In the genomic region with DNA sequence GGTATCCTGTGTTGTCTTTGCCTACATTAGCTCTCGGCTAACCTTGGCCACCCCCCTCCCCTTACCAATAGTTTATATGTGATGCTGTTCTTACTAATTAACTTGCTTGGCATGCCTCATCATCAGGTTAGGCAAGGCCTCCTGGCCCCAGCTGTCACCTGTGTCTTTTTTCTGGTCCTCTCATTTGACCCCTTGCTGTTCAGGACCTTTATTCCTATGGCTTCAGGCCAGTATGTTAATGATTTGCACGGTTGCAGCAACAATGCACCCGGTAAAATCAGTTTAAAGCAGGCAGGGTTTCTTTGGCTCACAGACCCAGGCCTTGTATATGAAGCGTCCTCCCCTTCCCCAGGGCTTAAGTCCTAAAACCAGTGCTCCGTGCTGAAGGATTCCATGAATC, we compare ENCODE assay signal across 26 mouse cellular contexts. TPM values are rescaled to one million over a fixed set of nuclear protein-coding genes. Genes with fewer than 3 reads are reported as not detected.
DNase-seq lines count a peak whose midpoint lies in the region; ATAC-seq lines count a peak whose summit lies in the region.
"Had no signal": no experiment of that assay in that cellular context is flagged by ENCODE, and none has a peak within 500 bp of the region (broad histone marks: within the 10 kb centered on the region; RNA-seq: fewer than 3 reads in every experiment).

No protein-coding gene starts in this region.

- peak; percentile 86 for DNase-seq in kidney, adult 11 months
- peak; percentile 18 to 51 for DNase-seq in kidney, postnatal 4 days
- DNase-seq in embryo, embryonic 11 days: no peak
- no peak for DNase-seq in right cerebral cortex, postnatal 10 days (ENCODE audit: low spot score in 2 of 2)
- DNase-seq in left cerebral cortex, postnatal 4 days: no peak
- DNase-seq: cerebellum, adult 2 months; cerebellum, postnatal 36 days; gastrocnemius, postnatal 25 days; heart, adult 2 months; heart, postnatal 4 days; layer of hippocampus, postnatal 36 days; lung, adult 2 months; midbrain, embryonic 14.5 days had no signal

- H3K9me3 ChIP-seq in kidney, embryonic 14.5 days (ENCODE audit: control insufficient read depth, low read length): no peaks in the 10 kb centered on the region
- H3K9me3 ChIP-seq in kidney, embryonic 15.5 days (replicated peaks): no peaks in the 10 kb centered on the region
- no peaks in the 10 kb centered on the region for H3K9me3 ChIP-seq in stomach, embryonic 16.5 days (replicated peaks; ENCODE audit: control insufficient read depth, low read length)
- H3K9me3 ChIP-seq: forebrain, embryonic 13.5 days; heart, embryonic 15.5 days; limb, embryonic 10.5 days had no signal

- no peaks in the 10 kb centered on the region for H3K27me3 ChIP-seq in kidney, embryonic 14.5 days (ENCODE audit: control insufficient read depth, insufficient read depth, low read length)
- H3K27me3 ChIP-seq in kidney, embryonic 15.5 days: no peaks in the 10 kb centered on the region
- no peaks in the 10 kb centered on the region for H3K27me3 ChIP-seq in stomach, embryonic 16.5 days (ENCODE audit: control insufficient read depth, insufficient read depth, low read length)
- H3K27me3 ChIP-seq: forebrain, embryonic 13.5 days; heart, embryonic 15.5 days; neural tube, embryonic 13.5 days had no signal

- H3K4me2 ChIP-seq in kidney, embryonic 14.5 days (replicated peaks; ENCODE audit: low read depth, low read length): no peak overlapping the region
- H3K4me2 ChIP-seq in kidney, embryonic 15.5 days: peak overlapping the region; percentile 19; the same call in 1 of the 2 replicates
- H3K4me2 ChIP-seq in stomach, embryonic 16.5 days (ENCODE audit: low read depth, low read length): no peak overlapping the region
- H3K4me2 ChIP-seq: forebrain, embryonic 13.5 days; heart, embryonic 15.5 days; neural tube, embryonic 13.5 days had no signal

- no peak overlapping the region for H3K4me3 ChIP-seq in kidney, embryonic 14.5 days (ENCODE audit: low read length)
- H3K4me3 ChIP-seq in kidney, embryonic 15.5 days (replicated peaks): no peak overlapping the region
- no peak overlapping the region for H3K4me3 ChIP-seq in stomach, embryonic 16.5 days (replicated peaks; ENCODE audit: low read length)
- H3K4me3 ChIP-seq: forebrain, embryonic 13.5 days; heart, adult 2 months; heart, embryonic 15.5 days; limb, embryonic 10.5 days; megakaryocyte, embryonic 14.5 days; neural tube, embryonic 13.5 days had no signal

- no peak overlapping the region for H3K9ac ChIP-seq in kidney, embryonic 14.5 days (ENCODE audit: low read depth, low read length)
- H3K9ac ChIP-seq in kidney, embryonic 15.5 days: no peak overlapping the region
- no peak overlapping the region for H3K9ac ChIP-seq in stomach, embryonic 16.5 days (ENCODE audit: low read length)
- H3K9ac ChIP-seq: forebrain, embryonic 13.5 days; heart, embryonic 15.5 days; neural tube, embryonic 13.5 days had no signal

- ATAC-seq in kidney, embryonic 14.5 days (ENCODE audit: low FRiP score, low TSS enrichment): no peak
- peak; percentile 43; the same call in 1 of the 2 replicates for ATAC-seq in kidney, embryonic 15.5 days (replicated peaks; ENCODE audit: low FRiP score)
- no peak for ATAC-seq in stomach, embryonic 16.5 days (ENCODE audit: insufficient read depth, low FRiP score)
- ATAC-seq: forebrain, embryonic 13.5 days; hindbrain, embryonic 16.5 days had no signal

- WGBS in kidney, embryonic 14.5 days: 60% methylated on average over 5 of the region's 5 CpGs
- WGBS in kidney, embryonic 15.5 days: 53% methylated on average over 5 of the region's 5 CpGs
- WGBS in stomach, embryonic 16.5 days: 61% methylated on average over 5 of the region's 5 CpGs

- no peak overlapping the region; the same call in 1 of the 2 replicates for H3K27ac ChIP-seq in kidney, embryonic 14.5 days (ENCODE audit: low read depth, low read length)
- peak overlapping the region; percentile 66 for H3K27ac ChIP-seq in kidney, embryonic 15.5 days
- H3K27ac ChIP-seq in stomach, embryonic 16.5 days (ENCODE audit: low read length): peak overlapping the region; percentile 25; the same call in 1 of the 2 replicates
- H3K27ac ChIP-seq: forebrain, embryonic 13.5 days; heart, adult 2 months; heart, embryonic 15.5 days; limb, embryonic 10.5 days; neural tube, embryonic 13.5 days had no signal

- no peaks in the 10 kb centered on the region for H3K36me3 ChIP-seq in kidney, embryonic 14.5 days (ENCODE audit: control insufficient read depth, insufficient read depth, low read length)
- no peaks in the 10 kb centered on the region for H3K36me3 ChIP-seq in kidney, embryonic 15.5 days
- H3K36me3 ChIP-seq in stomach, embryonic 16.5 days (ENCODE audit: control insufficient read depth, insufficient read depth, low read length): no peaks in the 10 kb centered on the region
- H3K36me3 ChIP-seq: heart, embryonic 15.5 days; limb, embryonic 10.5 days; neural tube, embryonic 13.5 days had no signal

- intact Hi-C loops in left cerebral cortex, postnatal 4 days (cut with DNase I): no loop called here

- H3K4me1 ChIP-seq in kidney, embryonic 14.5 days (ENCODE audit: control insufficient read depth, insufficient read depth, low read length): no peaks in the 10 kb centered on the region
- peaks cover 14% of the 10 kb centered on the region; the same call in 1 of the 2 replicates for H3K4me1 ChIP-seq in kidney, embryonic 15.5 days
- peaks cover 3% of the 10 kb centered on the region; the same call in 1 of the 2 replicates for H3K4me1 ChIP-seq in stomach, embryonic 16.5 days (ENCODE audit: control insufficient read depth, insufficient read depth, low read length)
- H3K4me1 ChIP-seq: heart, embryonic 15.5 days; limb, embryonic 10.5 days; neural tube, embryonic 13.5 days had no signal

RNA-seq across cellular contexts. Expression of a gene that starts 8.4 kb away (rescaled TPM):
- polyA plus RNA-seq in kidney, embryonic 14.5 days (2014; fragmentation: Nextera tagmentation; extraction: Ambion mirVana): 0.61 and 1.2 TPM in 2 replicates
- 1.1 and 1.6 TPM in 2 replicates for polyA plus RNA-seq in kidney, embryonic 15.5 days (2015; fragmentation: Nextera tagmentation; extraction: Ambion mirVana)
- polyA plus RNA-seq in stomach, embryonic 16.5 days (2015; fragmentation: Nextera tagmentation; extraction: Ambion mirVana): 99.1 and 132 TPM in 2 replicates
- total RNA-seq in left cerebral cortex, postnatal 4 days (2021): not detected
- total RNA-seq: CH12.LX; gastrocnemius, postnatal 25 days; heart, adult 2 months; heart, postnatal 4 days; layer of hippocampus, adult 18-20 months; layer of hippocampus, postnatal 36 days; MEL had no signal
- polyA plus RNA-seq: cerebellum, adult 2 months; forebrain, embryonic 13.5 days; heart, embryonic 15.5 days; hindbrain, embryonic 16.5 days; limb, embryonic 10.5 days; midbrain, embryonic 14.5 days; neural tube, embryonic 13.5 days had no signal

RNA-seq across cellular contexts. Expression of a gene that starts 12.6 kb away (rescaled TPM):
- not detected in 2 replicates for polyA plus RNA-seq in kidney, embryonic 14.5 days (2014; fragmentation: Nextera tagmentation; extraction: Ambion mirVana)
- polyA plus RNA-seq in kidney, embryonic 15.5 days (2015; fragmentation: Nextera tagmentation; extraction: Ambion mirVana): 0.32 and 0.57 TPM in 2 replicates
- polyA plus RNA-seq in stomach, embryonic 16.5 days (2015; fragmentation: Nextera tagmentation; extraction: Ambion mirVana): 263 and 418 TPM in 2 replicates
- total RNA-seq in left cerebral cortex, postnatal 4 days (2021): not detected
- total RNA-seq: gastrocnemius, postnatal 25 days; heart, adult 2 months; heart, postnatal 4 days; layer of hippocampus, adult 18-20 months; layer of hippocampus, postnatal 36 days; MEL had no signal
- polyA plus RNA-seq: cerebellum, adult 2 months; forebrain, embryonic 13.5 days; heart, adult 2 months; heart, embryonic 15.5 days; hindbrain, embryonic 16.5 days; limb, embryonic 10.5 days; lung, adult 2 months; midbrain, embryonic 14.5 days; neural tube, embryonic 13.5 days; urinary bladder, adult 2 months had no signal

RNA-seq across cellular contexts. Expression of a gene that starts 23.1 kb away (rescaled TPM):
- polyA plus RNA-seq in kidney, embryonic 14.5 days (2014; fragmentation: Nextera tagmentation; extraction: Ambion mirVana): not detected in 2 replicates
- polyA plus RNA-seq in kidney, embryonic 15.5 days (2015; fragmentation: Nextera tagmentation; extraction: Ambion mirVana): 1.4 and 49.7 TPM in 2 replicates
- polyA plus RNA-seq in stomach, embryonic 16.5 days (2015; fragmentation: Nextera tagmentation; extraction: Ambion mirVana): 109 and 128 TPM in 2 replicates
- total RNA-seq in left cerebral cortex, postnatal 4 days (2021): not detected
- total RNA-seq: CH12.LX; gastrocnemius, postnatal 25 days; heart, adult 2 months; heart, postnatal 4 days; layer of hippocampus, adult 18-20 months; layer of hippocampus, postnatal 36 days; MEL had no signal
- polyA plus RNA-seq: heart, embryonic 15.5 days; limb, embryonic 10.5 days; lung, adult 2 months; urinary bladder, adult 2 months had no signal

RNA-seq across cellular contexts. Expression of a gene that starts 46.3 kb away (rescaled TPM):
- polyA plus RNA-seq in kidney, embryonic 14.5 days (2014; fragmentation: Nextera tagmentation; extraction: Ambion mirVana): not detected in 2 replicates
- polyA plus RNA-seq in kidney, embryonic 15.5 days (2015; fragmentation: Nextera tagmentation; extraction: Ambion mirVana): not detected in 2 replicates
- 0.39 and 0.89 TPM in 2 replicates for polyA plus RNA-seq in stomach, embryonic 16.5 days (2015; fragmentation: Nextera tagmentation; extraction: Ambion mirVana)
- total RNA-seq in left cerebral cortex, postnatal 4 days (2021): not detected
- total RNA-seq: CH12.LX; gastrocnemius, postnatal 25 days; heart, adult 2 months; heart, postnatal 4 days; layer of hippocampus, adult 18-20 months; layer of hippocampus, postnatal 36 days had no signal
- polyA plus RNA-seq: forebrain, embryonic 13.5 days; heart, adult 2 months; heart, embryonic 15.5 days; hindbrain, embryonic 16.5 days; limb, embryonic 10.5 days; midbrain, embryonic 14.5 days; neural tube, embryonic 13.5 days had no signal

RNA-seq across cellular contexts. Expression of a gene that starts 55.2 kb away (rescaled TPM):
- polyA plus RNA-seq in kidney, embryonic 14.5 days (2014; fragmentation: Nextera tagmentation; extraction: Ambion mirVana): 0.14 and 0.40 TPM in 2 replicates
- polyA plus RNA-seq in kidney, embryonic 15.5 days (2015; fragmentation: Nextera tagmentation; extraction: Ambion mirVana): 0.18 and 0.23 TPM in 2 replicates
- 1.1 and 1.4 TPM in 2 replicates for polyA plus RNA-seq in stomach, embryonic 16.5 days (2015; fragmentation: Nextera tagmentation; extraction: Ambion mirVana)
- not detected for total RNA-seq in left cerebral cortex, postnatal 4 days (2021)
- polyA plus RNA-seq: cerebellum, adult 2 months; hindbrain, embryonic 16.5 days; midbrain, embryonic 14.5 days; neural tube, embryonic 13.5 days had no signal

Comparison
In these comparisons a context has a peak if more than half of its experiments do, and no peak if none do; other contexts are left out.
1. DNase-seq: peak in kidney, adult 11 months (single experiment) and kidney, postnatal 4 days (2 of 2); none in embryo, embryonic 11 days (single experiment), right cerebral cortex, postnatal 10 days (0 of 2) and left cerebral cortex, postnatal 4 days (single experiment).
2. RNA of a gene that starts 8.4 kb away (polyA plus RNA-seq): 99.1 to 132 TPM in stomach, embryonic 16.5 days; 0.61 to 1.2 TPM in kidney, embryonic 14.5 days and 1.1 to 1.6 TPM in kidney, embryonic 15.5 days; every median in the first group is over 10 times any median in the second.
3. RNA of a gene that starts 12.6 kb away (polyA plus RNA-seq): 263 to 418 TPM in stomach, embryonic 16.5 days; 0.32 to 0.57 TPM in kidney, embryonic 15.5 days and not detected in kidney, embryonic 14.5 days; every median in the first group is over 100 times any median in the second.